Mouse (Mus musculus) stomach, postnatal 0 days (tissue): ENCODE measurements around the gene Ift57. TPM values are rescaled to one million over a fixed set of nuclear protein-coding genes. Genes with fewer than 3 reads are reported as not detected.

Experiments used
- ATAC-seq: fragments of 200-750 bp; cut with Nextera tagmentation; 2 replicates; pipeline ENCODE4 v1.8.0; 2017; ENCODE audit not compliant: low FRiP score, low TSS enrichment
- DNase-seq: peaks from one replicate; pipeline ENCODE4 v3.0.0-alpha.2; 2016; ENCODE audit warnings: low spot score
- H3K27ac ChIP-seq: fragments of 300-500 bp; sonication (generic); replicated peaks from 2 replicates; pipeline ENCODE4 v1.5.1; 2014; ENCODE audit warnings: mild to moderate bottlenecking, control low read depth
- H3K27me3 ChIP-seq: fragments of 300-500 bp; sonication (generic); 2 replicates; pipeline ENCODE4 v1.6.1; 2014; ENCODE audit warnings: low read length; ENCODE audit not compliant: control insufficient read depth, insufficient read depth
- H3K36me3 ChIP-seq: fragments of 300-500 bp; sonication (generic); 2 replicates; pipeline ENCODE4 v1.6.1; 2014; ENCODE audit warnings: low read length, mixed read lengths; ENCODE audit not compliant: control insufficient read depth, insufficient read depth
- H3K4me1 ChIP-seq: fragments of 300-500 bp; sonication (generic); replicated peaks from 2 replicates; pipeline ENCODE4 v1.6.1; 2014; ENCODE audit warnings: antibody characterized with exemption; ENCODE audit not compliant: control insufficient read depth, insufficient read depth
- H3K4me2 ChIP-seq: fragments of 300-500 bp; sonication (generic); replicated peaks from 2 replicates; pipeline ENCODE4 v1.6.1; 2014; ENCODE audit warnings: low read depth, mild to moderate bottlenecking, control low read depth, moderate library complexity
- H3K4me3 ChIP-seq: fragments of 300-500 bp; sonication (generic); 2 replicates; pipeline ENCODE4 v1.5.1; 2014; ENCODE audit warnings: low read depth, low read length, control low read depth
- H3K9ac ChIP-seq: fragments of 300-500 bp; sonication (generic); 2 replicates; pipeline ENCODE4 v1.6.1; 2014; ENCODE audit warnings: mild to moderate bottlenecking, low read length, control low read depth, mixed read lengths
- H3K9me3 ChIP-seq: fragments of 300-500 bp; sonication (generic); 2 replicates; pipeline ENCODE4 v1.6.1; 2016; ENCODE audit warnings: low read length; ENCODE audit not compliant: control insufficient read depth
- CTCF ChIP-seq: IDR thresholded peaks from 2 replicates; pipeline ENCODE4 v1.5.1; 2016; ENCODE audit warnings: antibody characterized with exemption, low read depth, mild to moderate bottlenecking, moderate library complexity
- EP300 ChIP-seq: optimal IDR thresholded peaks from 2 replicates; pipeline ENCODE3; 2016; ENCODE audit warnings: antibody characterized with exemption
- WGBS: fragments of 180-500 bp; shearing (Covaris S2); extraction: QIAGEN DNeasy Blood & Tissue Kit; methylation state at CpG from one replicate; pipeline ENCODE4 v1.1.7; 2014; 5-methylcytosine and 5-hydroxymethylcytosine counted together
- polyA plus RNA-seq: library from polyadenylated mRNA; unstranded; fragments of >200 nt; fragmentation: Nextera tagmentation; extraction: Ambion mirVana; gene quantifications from 2 replicates; pipeline ENCODE4 v1.2.1, GENCODE M21; 2015

The Ift57 gene
- polyA plus RNA-seq, 1 experiment from 2014 or later: 11.9 TPM

DNA sequence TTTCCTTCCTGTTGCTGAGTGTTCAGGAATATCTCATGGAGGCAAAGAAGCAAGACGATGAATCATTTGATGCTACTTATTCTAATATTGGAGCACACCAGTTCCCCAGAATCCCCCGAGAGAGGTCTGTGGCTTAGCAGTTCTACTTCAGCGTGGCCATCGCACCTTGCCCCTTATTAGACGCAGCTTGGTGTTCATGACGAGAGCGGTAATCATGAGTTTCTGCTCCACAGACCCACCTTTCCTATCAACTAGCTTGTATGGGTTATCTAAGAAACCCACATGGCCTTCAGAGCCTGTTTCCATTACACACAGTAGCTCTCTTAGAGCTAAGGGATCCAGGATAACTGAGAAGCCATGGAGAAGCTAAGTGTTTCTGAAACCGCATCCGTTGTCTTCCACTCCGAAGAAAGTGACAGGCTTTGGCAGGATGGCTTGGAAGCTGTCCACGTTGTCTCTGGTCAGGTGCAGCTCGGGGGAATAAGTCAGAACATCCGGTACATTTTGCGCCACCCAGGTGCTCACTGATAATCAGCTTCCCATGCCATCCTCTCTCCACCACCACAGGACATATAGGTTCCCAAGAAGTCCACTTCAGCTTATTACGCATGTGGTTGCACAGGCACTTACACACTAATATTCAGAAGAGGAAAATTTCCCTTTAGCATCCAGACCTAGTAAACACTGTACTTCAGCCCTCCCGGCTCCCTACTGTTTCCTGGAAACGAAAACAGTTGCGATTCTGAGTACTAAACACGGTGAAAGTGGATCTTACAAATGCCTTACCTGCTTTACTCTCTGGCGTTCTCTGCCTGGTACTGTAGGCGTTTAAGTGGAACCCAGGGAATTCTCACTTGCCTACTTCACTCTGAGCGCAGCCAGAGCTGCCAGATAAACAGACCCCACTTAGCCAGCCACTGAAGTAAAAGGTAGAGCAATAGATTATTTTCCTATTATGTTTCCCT, 76.3 kb downstream of the Ift57 start:
- Histone ChIP-seq H3K27me3 (no peaks in the 10 kb centered on the region), H3K36me3 (no peaks in the 10 kb centered on the region), H3K9me3 (no peaks in the 10 kb centered on the region), H3K4me2 (no peak overlapping the region), H3K27ac (no peak overlapping the region), H3K9ac (no peak overlapping the region), H3K4me1 (no peaks in the 10 kb centered on the region), H3K4me3 (no peak overlapping the region)
- WGBS: 86% methylated on average over 22 of the region's 22 CpGs
- ATAC-seq (no peak), DNase-seq (no peak)
- TF ChIP-seq EP300 (no peak), CTCF (no peak)

DNA sequence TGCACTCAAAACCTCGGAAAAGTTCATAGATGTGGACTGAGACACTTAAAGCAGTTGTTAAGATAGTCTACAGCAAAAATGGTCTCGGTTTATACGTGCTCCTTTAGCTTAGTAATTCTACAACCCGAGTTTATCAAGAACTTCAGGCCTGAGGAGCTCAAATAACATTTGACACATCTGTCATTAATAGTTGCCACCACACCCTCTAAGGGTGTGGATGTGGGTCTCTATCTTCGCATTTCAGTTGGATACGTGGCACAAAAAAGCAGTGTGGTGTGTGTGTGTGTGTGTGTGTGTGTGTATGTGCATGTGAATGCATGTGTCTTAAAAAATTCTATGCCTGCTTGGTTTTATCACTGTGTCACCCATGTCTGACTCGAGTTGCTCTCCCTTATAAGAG, 77.9 kb downstream of the Ift57 start:
- TF ChIP-seq EP300: no peak
- DNase-seq: no peak
- H3K36me3 ChIP-seq: no peaks in the 10 kb centered on the region
- H3K4me1 ChIP-seq: no peaks in the 10 kb centered on the region
- no peak overlapping the region for H3K4me2 ChIP-seq
- no peak overlapping the region for H3K9ac ChIP-seq
- 65% methylated on average over 7 of the region's 7 CpGs for WGBS
- H3K9me3 ChIP-seq: no peaks in the 10 kb centered on the region
- H3K27ac ChIP-seq: no peak overlapping the region
- no peak overlapping the region for H3K4me3 ChIP-seq
- H3K27me3 ChIP-seq: no peaks in the 10 kb centered on the region
- ATAC-seq: no peak

DNA sequence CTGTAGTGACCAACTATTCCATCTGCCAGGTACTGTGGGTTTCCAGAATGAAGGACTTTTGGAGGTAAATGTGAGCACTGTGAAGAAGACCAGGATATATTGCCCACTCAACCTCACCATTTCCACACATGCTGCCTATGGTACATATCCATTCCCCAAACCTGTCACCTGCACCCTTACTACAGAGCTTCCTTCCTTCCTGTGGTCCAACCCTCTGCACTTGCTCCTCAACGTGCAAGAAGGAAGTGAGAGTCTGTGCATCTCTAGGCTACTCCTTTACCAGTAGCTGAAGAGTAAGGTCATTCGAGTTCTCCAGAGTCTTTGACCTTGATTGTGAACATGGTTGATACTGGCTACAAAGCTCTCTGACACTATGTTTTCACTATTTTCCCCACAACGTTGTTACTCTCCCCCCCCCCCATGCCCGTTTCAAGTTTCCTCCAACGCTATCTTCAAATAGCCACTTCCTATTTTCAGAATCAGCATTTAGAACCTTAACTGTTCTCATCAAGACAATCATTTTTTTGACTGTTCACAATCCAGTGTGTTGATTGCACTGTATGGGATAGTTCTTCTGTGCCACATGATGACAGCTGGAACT, 82.6 kb downstream of the Ift57 start:
- 77% methylated on average over 5 of the region's 5 CpGs for WGBS
- no peak overlapping the region for H3K4me2 ChIP-seq
- no peak overlapping the region for H3K9ac ChIP-seq
- ATAC-seq: no peak
- TF ChIP-seq CTCF: no peak
- TF ChIP-seq EP300: no peak
- no peaks in the 10 kb centered on the region for H3K27me3 ChIP-seq
- H3K27ac ChIP-seq: no peak overlapping the region
- no peaks in the 10 kb centered on the region for H3K36me3 ChIP-seq
- no peak overlapping the region for H3K4me3 ChIP-seq
- H3K4me1 ChIP-seq: no peaks in the 10 kb centered on the region
- no peaks in the 10 kb centered on the region for H3K9me3 ChIP-seq
- no peak for DNase-seq

DNA sequence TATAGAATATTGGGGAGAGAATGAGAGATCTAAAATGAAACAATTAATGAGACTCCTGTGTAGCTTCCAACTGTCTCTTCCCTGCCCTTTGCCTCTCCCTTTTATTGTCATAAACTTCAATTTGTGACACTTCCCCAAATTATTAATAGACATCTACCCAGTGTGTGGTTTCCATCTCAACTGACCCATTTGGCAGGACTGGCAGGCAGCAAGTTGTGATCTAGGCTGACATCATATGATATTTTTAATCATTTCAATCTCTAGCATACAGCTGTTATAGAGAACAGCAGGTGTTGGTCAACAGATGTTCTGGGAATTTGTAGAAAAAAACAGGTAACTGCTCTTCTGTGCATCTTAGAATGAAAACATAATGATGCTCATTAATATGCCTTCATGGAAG, 84.3 kb downstream of the Ift57 start:
- no peak overlapping the region for H3K4me2 ChIP-seq

DNA sequence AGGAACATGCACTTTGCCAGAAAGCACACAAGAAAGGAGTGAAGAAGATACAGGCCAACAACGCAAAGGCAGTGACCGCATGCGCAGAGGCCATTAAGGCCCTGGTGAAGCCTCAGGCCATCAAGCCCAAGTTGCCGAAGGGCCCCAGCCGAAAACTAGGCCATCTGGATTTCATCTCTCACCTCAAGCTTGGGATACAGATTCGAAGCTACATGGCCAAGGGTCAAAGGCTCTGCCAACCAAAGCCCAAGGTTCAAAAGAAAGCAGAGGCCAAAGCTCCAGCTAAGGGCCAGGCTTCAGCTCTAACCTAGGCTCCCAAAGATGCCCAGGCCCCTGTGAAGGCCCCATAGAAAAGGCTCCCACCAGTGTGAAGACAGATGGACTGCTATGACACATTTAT, 87.1 kb downstream of the Ift57 start:
- DNase-seq (no peak), ATAC-seq (no peak)

More for the DNA sequence above, 84.3 kb downstream of the Ift57 start:
- no peak overlapping the region for H3K4me3 ChIP-seq
- H3K4me1 ChIP-seq: no peaks in the 10 kb centered on the region
- DNase-seq (no peak), ATAC-seq (no peak)
- H3K9me3 ChIP-seq: no peaks in the 10 kb centered on the region
- no peak overlapping the region for H3K27ac ChIP-seq
- no peaks in the 10 kb centered on the region for H3K27me3 ChIP-seq
- TF ChIP-seq CTCF (no peak), EP300 (no peak)
- H3K36me3 ChIP-seq: no peaks in the 10 kb centered on the region
- H3K9ac ChIP-seq: no peak overlapping the region

DNA sequence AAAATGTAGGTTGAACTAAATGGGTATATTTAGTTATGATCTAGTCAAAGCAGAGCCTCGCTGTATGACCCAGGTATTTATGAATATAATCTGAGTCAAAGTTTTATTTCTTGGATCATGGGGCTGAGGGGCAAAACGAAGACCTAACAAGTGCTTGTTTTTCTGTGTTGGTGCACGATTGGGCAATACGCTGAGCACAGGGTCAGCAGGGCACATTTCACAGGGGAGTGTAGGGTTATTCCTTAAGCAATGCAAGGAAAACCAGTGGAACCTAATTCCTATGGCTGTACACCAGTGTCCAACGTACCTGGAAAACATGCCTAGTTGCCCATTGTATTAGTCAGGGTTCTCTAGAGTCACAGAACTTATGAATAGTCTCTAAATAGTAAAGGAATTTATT, 88.7 kb downstream of the Ift57 start:
- Histone ChIP-seq H3K27ac (no peak overlapping the region), H3K4me1 (no peaks in the 10 kb centered on the region), H3K9ac (no peak overlapping the region), H3K27me3 (no peaks in the 10 kb centered on the region), H3K4me2 (no peak overlapping the region), H3K9me3 (no peaks in the 10 kb centered on the region), H3K36me3 (no peaks in the 10 kb centered on the region), H3K4me3 (no peak overlapping the region)
- DNase-seq: no peak
- 87% methylated on average over 5 of the region's 5 CpGs for WGBS
- ATAC-seq: no peak
- no peak for TF ChIP-seq EP300
- no peak for TF ChIP-seq CTCF

More for the DNA sequence above, 87.1 kb downstream of the Ift57 start:
- H3K9me3 ChIP-seq: no peaks in the 10 kb centered on the region
- no peaks in the 10 kb centered on the region for H3K36me3 ChIP-seq
- WGBS: 93% methylated on average over 6 of the region's 6 CpGs
- H3K4me3 ChIP-seq: no peak overlapping the region
- no peak for TF ChIP-seq CTCF
- no peak for TF ChIP-seq EP300
- H3K4me2 ChIP-seq: no peak overlapping the region
- no peaks in the 10 kb centered on the region for H3K4me1 ChIP-seq
- H3K9ac ChIP-seq: no peak overlapping the region
- H3K27ac ChIP-seq: no peak overlapping the region
- H3K27me3 ChIP-seq: no peaks in the 10 kb centered on the region
